27 mouse cellular contexts compared by ENCODE assay signal in genomic region chr14:101704479-101704878, GRCm38 (mm10). TPM values are rescaled to one million over a fixed set of nuclear protein-coding genes. Genes with fewer than 3 reads are reported as not detected.
"Had no signal": no experiment of that assay in that cellular context is flagged by ENCODE, and none has a peak within 500 bp of the region (broad histone marks: within the 10 kb centered on the region; RNA-seq: fewer than 3 reads in every experiment).

No protein-coding gene starts in this region.

- H3K4me2 ChIP-seq: limb, embryonic 13.5 days; liver, embryonic 12.5 days; liver, embryonic 15.5 days; lung, embryonic 14.5 days; midbrain, embryonic 12.5 days; midbrain, embryonic 15.5 days; neural tube, embryonic 12.5 days; neural tube, embryonic 15.5 days; stomach, embryonic 15.5 days had no signal

- H3K4me1 ChIP-seq: limb, embryonic 10.5 days; limb, embryonic 13.5 days; liver, embryonic 12.5 days; liver, embryonic 15.5 days; midbrain, embryonic 12.5 days; midbrain, embryonic 15.5 days; neural tube, embryonic 12.5 days; neural tube, embryonic 15.5 days; stomach, embryonic 15.5 days had no signal

- DNase-seq: kidney, adult 2 months; kidney, postnatal 36 days; liver; lung, embryonic 14.5 days; retina, postnatal 1 day; right cerebral cortex, postnatal 25 days; spleen, adult 18-20 months; thymus, adult 18-20 months; thymus, postnatal 36 days had no signal

- H3K27ac ChIP-seq: kidney, postnatal 0 days; limb, embryonic 10.5 days; limb, embryonic 13.5 days; liver, embryonic 12.5 days; liver, embryonic 15.5 days; macrophage; midbrain, embryonic 12.5 days; midbrain, embryonic 15.5 days; neural tube, embryonic 12.5 days; neural tube, embryonic 15.5 days; stomach, embryonic 15.5 days had no signal

- H3K36me3 ChIP-seq: limb, embryonic 10.5 days; limb, embryonic 13.5 days; liver, embryonic 12.5 days; liver, embryonic 15.5 days; midbrain, embryonic 12.5 days; midbrain, embryonic 15.5 days; neural tube, embryonic 12.5 days; neural tube, embryonic 15.5 days; stomach, embryonic 15.5 days had no signal

- ATAC-seq: intestine, postnatal 0 days; liver, embryonic 12.5 days; lung, postnatal 0 days; midbrain, embryonic 15.5 days had no signal

- H3K9ac ChIP-seq: limb, embryonic 13.5 days; liver, embryonic 12.5 days; liver, embryonic 15.5 days; lung, embryonic 14.5 days; midbrain, embryonic 12.5 days; midbrain, embryonic 15.5 days; neural tube, embryonic 12.5 days; neural tube, embryonic 15.5 days; stomach, embryonic 15.5 days had no signal

- H3K9me3 ChIP-seq: limb, embryonic 10.5 days; limb, embryonic 13.5 days; liver, embryonic 12.5 days; liver, embryonic 15.5 days; midbrain, embryonic 12.5 days; midbrain, embryonic 15.5 days; neural tube, embryonic 12.5 days; neural tube, embryonic 15.5 days; stomach, embryonic 15.5 days had no signal

- H3K27me3 ChIP-seq: limb, embryonic 13.5 days; liver, embryonic 12.5 days; liver, embryonic 15.5 days; midbrain, embryonic 12.5 days; midbrain, embryonic 15.5 days; neural tube, embryonic 12.5 days; neural tube, embryonic 15.5 days; stomach, embryonic 15.5 days had no signal

- H3K4me3 ChIP-seq: limb, embryonic 10.5 days; limb, embryonic 13.5 days; liver, embryonic 12.5 days; liver, embryonic 15.5 days; midbrain, embryonic 12.5 days; midbrain, embryonic 15.5 days; neural tube, embryonic 12.5 days; neural tube, embryonic 15.5 days; stomach, embryonic 15.5 days had no signal

RNA-seq across cellular contexts. Expression of gene Gm9922, which starts 25.1 kb away (rescaled TPM):
- total RNA-seq: layer of hippocampus, postnatal 14 days; left cerebral cortex, adult 18-20 months; left cerebral cortex, postnatal 25 days; megakaryocyte, adult 5-6 weeks had no signal
- polyA plus RNA-seq: liver, embryonic 12.5 days; liver, embryonic 15.5 days; macrophage; midbrain, embryonic 15.5 days; testis, adult 2 months had no signal

RNA-seq across cellular contexts. Expression of gene Lmo7, which starts 25.3 kb away (rescaled TPM):
- polyA plus RNA-seq: macrophage had no signal
